Mouse (Mus musculus): Measurements from ENCODE around the gene Edrf1. TPM values are rescaled to one million over a fixed set of nuclear protein-coding genes. Genes with fewer than 3 reads are reported as not detected.
"Not testable (repeated sequence)": the region's sequence is repeated elsewhere in the genome, so short reads cannot be mapped to it uniquely, and the experiment has no call there.

The Edrf1 gene
- polyA plus RNA-seq, 1 experiment from 2014 or later = 29.7 TPM

- no peak overlapping the region for H3K4me3 ChIP-seq
- H3K27ac ChIP-seq (replicated peaks) = 0 out of 2 replicates have a peak overlapping the region, but pooled peaks have one; percentile 20
- H3K36me3 ChIP-seq (replicated peaks) = peaks cover 52% of the 10 kb centered on the region
- H3K27me3 ChIP-seq (replicated peaks; ENCODE audit: low read depth, poor library complexity, severe bottlenecking) = no peaks in the 10 kb centered on the region
- peak; percentile 34 for DNase-seq (ENCODE audit: low spot score)
- 72% methylated on average over 9 of the region's 9 CpGs for WGBS
- H3K4me1 ChIP-seq = 0 out of 2 replicates have a peak, but pooled peaks cover 4% of the 10 kb centered on the region
- H3K9me3 ChIP-seq = no peaks in the 10 kb centered on the region
Observed at GRCm38 (mm10) chr7:133676002-133676401, 38.7 kb downstream of the Edrf1 start.

- peaks cover 25% of the 10 kb centered on the region for H3K36me3 ChIP-seq (replicated peaks)
- no peaks in the 10 kb centered on the region for H3K9me3 ChIP-seq
- no peak for DNase-seq (ENCODE audit: low spot score)
- H3K27me3 ChIP-seq (replicated peaks; ENCODE audit: low read depth, poor library complexity, severe bottlenecking) = no peaks in the 10 kb centered on the region
- 0 out of 2 replicates have a peak, but pooled peaks cover 4% of the 10 kb centered on the region for H3K4me1 ChIP-seq
- H3K27ac ChIP-seq (replicated peaks) = no peak overlapping the region
- no peak overlapping the region for H3K4me3 ChIP-seq
- 84% methylated on average over 8 of the region's 8 CpGs for WGBS
Observed at GRCm38 (mm10) chr7:133678716-133679115, 41.4 kb downstream of the Edrf1 start.

GRCm38 (mm10) chr7:133679439-133679838, 42.1 kb downstream of the Edrf1 start:
- H3K4me1 ChIP-seq = 0 out of 2 replicates have a peak, but pooled peaks cover 4% of the 10 kb centered on the region
- peaks cover 21% of the 10 kb centered on the region for H3K36me3 ChIP-seq (replicated peaks)
- DNase-seq (ENCODE audit: low spot score) = no peak
- no peaks in the 10 kb centered on the region for H3K9me3 ChIP-seq
- no peaks in the 10 kb centered on the region for H3K27me3 ChIP-seq (replicated peaks; ENCODE audit: low read depth, poor library complexity, severe bottlenecking)
- no peak overlapping the region for H3K4me3 ChIP-seq
- H3K27ac ChIP-seq (replicated peaks) = no peak overlapping the region
- 76% methylated on average over 4 of the region's 4 CpGs for WGBS

- 0 out of 2 replicates have a peak, but pooled peaks cover 4% of the 10 kb centered on the region for H3K4me1 ChIP-seq
- no peaks in the 10 kb centered on the region for H3K9me3 ChIP-seq
- no peak within 1 kb of the TSS for H3K4me3 ChIP-seq
- peaks cover 21% of the 10 kb centered on the region for H3K36me3 ChIP-seq (replicated peaks)
- no peak for DNase-seq (ENCODE audit: low spot score)
- no peaks in the 10 kb centered on the region for H3K27me3 ChIP-seq (replicated peaks; ENCODE audit: low read depth, poor library complexity, severe bottlenecking)
- no peak within 1 kb of the TSS for H3K27ac ChIP-seq (replicated peaks)
- WGBS = 83% methylated on average over 3 of the region's 3 CpGs
Observed at GRCm38 (mm10) chr7:133679961-133680360, 42.6 kb downstream of the Edrf1 start, which contains the start of gene Mmp21. TSS of gene Mmp21 (minus strand) at chr7:133680061.

- H3K4me3 ChIP-seq = no peak overlapping the region
- no peak overlapping the region for H3K27ac ChIP-seq (replicated peaks)
- H3K36me3 ChIP-seq (replicated peaks) = peaks cover 31% of the 10 kb centered on the region
- H3K4me1 ChIP-seq = 0 out of 2 replicates have a peak, but pooled peaks cover 2% of the 10 kb centered on the region
- WGBS = 86% methylated on average over 5 of the region's 5 CpGs
- no peaks in the 10 kb centered on the region for H3K27me3 ChIP-seq (replicated peaks; ENCODE audit: low read depth, poor library complexity, severe bottlenecking)
- peaks cover 15% of the 10 kb centered on the region for H3K9me3 ChIP-seq
- no peak for DNase-seq (ENCODE audit: low spot score)
Observed at GRCm38 (mm10) chr7:133683626-133684025, 46.3 kb downstream of the Edrf1 start.

- no peaks in the 10 kb centered on the region for H3K4me1 ChIP-seq
- no peak overlapping the region for H3K4me3 ChIP-seq
- no peak for DNase-seq (ENCODE audit: low spot score)
- peaks cover 36% of the 10 kb centered on the region for H3K36me3 ChIP-seq (replicated peaks)
- no peak overlapping the region for H3K27ac ChIP-seq (replicated peaks)
- peaks cover 20% of the 10 kb centered on the region for H3K9me3 ChIP-seq
- 85% methylated on average over 5 of the region's 5 CpGs for WGBS
- H3K27me3 ChIP-seq (replicated peaks; ENCODE audit: low read depth, poor library complexity, severe bottlenecking) = no peaks in the 10 kb centered on the region
Observed at GRCm38 (mm10) chr7:133684110-133684509, 46.8 kb downstream of the Edrf1 start.

- Histone ChIP-seq H3K9me3 (peaks cover 21% of the 10 kb centered on the region), H3K4me3 (no peak overlapping the region), H3K36me3 (replicated peaks) (peaks cover 42% of the 10 kb centered on the region), H3K4me1 (no peaks in the 10 kb centered on the region), H3K27me3 (replicated peaks; ENCODE audit: low read depth, poor library complexity, severe bottlenecking) (no peaks in the 10 kb centered on the region), H3K27ac (replicated peaks) (no peak overlapping the region)
- DNase-seq (ENCODE audit: low spot score) = no peak
- WGBS = 95% methylated on average over 6 of the region's 6 CpGs
Observed at GRCm38 (mm10) chr7:133684701-133685100, 47.4 kb downstream of the Edrf1 start.

- H3K27me3 ChIP-seq (replicated peaks; ENCODE audit: low read depth, poor library complexity, severe bottlenecking); DNase-seq (ENCODE audit: low spot score); H3K4me3 ChIP-seq; H3K4me1 ChIP-seq; H3K27ac ChIP-seq (replicated peaks): not testable (repeated sequence)
- peaks cover 21% of the 10 kb centered on the region for H3K9me3 ChIP-seq
- peaks cover 52% of the 10 kb centered on the region for H3K36me3 ChIP-seq (replicated peaks)
Observed at GRCm38 (mm10) chr7:133685644-133686043, 48.3 kb downstream of the Edrf1 start.

- Histone ChIP-seq H3K4me3 (no peak overlapping the region), H3K9me3 (no peaks in the 10 kb centered on the region), H3K27me3 (replicated peaks; ENCODE audit: low read depth, poor library complexity, severe bottlenecking) (no peaks in the 10 kb centered on the region), H3K36me3 (replicated peaks) (peaks cover 16% of the 10 kb centered on the region), H3K27ac (replicated peaks) (no peak overlapping the region; the same call in 1 of the 2 replicates), H3K4me1 (no peaks in the 10 kb centered on the region)
- WGBS = 88% methylated on average over 12 of the region's 12 CpGs
- no peak for DNase-seq (ENCODE audit: low spot score)
Observed at GRCm38 (mm10) chr7:133698021-133698709, 60.8 kb downstream of the Edrf1 start.

- WGBS = 88% methylated on average over 4 of the region's 4 CpGs
- 0 out of 2 replicates have a peak overlapping the region, but pooled peaks have one; percentile 19 for H3K27ac ChIP-seq (replicated peaks)
Observed at GRCm38 (mm10) chr7:133699885-133700284, 62.5 kb downstream of the Edrf1 start.

GRCm38 (mm10) chr7:133701366-133701765, 64.0 kb downstream of the Edrf1 start:
- no peak for DNase-seq (ENCODE audit: low spot score)
- WGBS = 90% methylated on average over 7 of the region's 7 CpGs

More at GRCm38 (mm10) chr7:133699885-133700284, 62.5 kb downstream of the Edrf1 start:
- no peaks in the 10 kb centered on the region for H3K9me3 ChIP-seq
- no peak overlapping the region for H3K4me3 ChIP-seq
- DNase-seq (ENCODE audit: low spot score) = no peak
- H3K4me1 ChIP-seq = no peaks in the 10 kb centered on the region
- no peaks in the 10 kb centered on the region for H3K27me3 ChIP-seq (replicated peaks; ENCODE audit: low read depth, poor library complexity, severe bottlenecking)
- peaks cover 15% of the 10 kb centered on the region for H3K36me3 ChIP-seq (replicated peaks)

GRCm38 (mm10) chr7:133702333-133702732, 65.0 kb downstream of the Edrf1 start:
- WGBS = 93% methylated on average over 10 of the region's 10 CpGs
- DNase-seq (ENCODE audit: low spot score) = no peak
- Histone ChIP-seq H3K27me3 (replicated peaks; ENCODE audit: low read depth, poor library complexity, severe bottlenecking) (no peaks in the 10 kb centered on the region), H3K4me3 (no peak overlapping the region), H3K36me3 (replicated peaks) (peaks cover 9% of the 10 kb centered on the region), H3K27ac (replicated peaks) (no peak overlapping the region), H3K4me1 (no peaks in the 10 kb centered on the region), H3K9me3 (no peaks in the 10 kb centered on the region)

More at GRCm38 (mm10) chr7:133701366-133701765, 64.0 kb downstream of the Edrf1 start:
- no peaks in the 10 kb centered on the region for H3K4me1 ChIP-seq
- H3K36me3 ChIP-seq (replicated peaks) = peaks cover 11% of the 10 kb centered on the region
- H3K27ac ChIP-seq (replicated peaks) = peak overlapping the region; percentile 51; the same call in 1 of the 2 replicates
- no peaks in the 10 kb centered on the region for H3K9me3 ChIP-seq
- no peaks in the 10 kb centered on the region for H3K27me3 ChIP-seq (replicated peaks; ENCODE audit: low read depth, poor library complexity, severe bottlenecking)
- peak overlapping the region; percentile 18; the same call in 1 of the 2 replicates for H3K4me3 ChIP-seq

GRCm38 (mm10) chr7:133703906-133704305, 66.6 kb downstream of the Edrf1 start:
- H3K27me3 ChIP-seq (replicated peaks; ENCODE audit: low read depth, poor library complexity, severe bottlenecking) = no peaks in the 10 kb centered on the region
- H3K27ac ChIP-seq (replicated peaks) = no peak overlapping the region
- DNase-seq (ENCODE audit: low spot score) = no peak
- 0 out of 2 replicates have a peak, but pooled peaks cover 2% of the 10 kb centered on the region for H3K9me3 ChIP-seq
- H3K4me3 ChIP-seq = no peak overlapping the region
- H3K36me3 ChIP-seq (replicated peaks) = peaks cover 13% of the 10 kb centered on the region
- 91% methylated on average over 7 of the region's 7 CpGs for WGBS
- peaks cover 5% of the 10 kb centered on the region; the same call in 1 of the 2 replicates for H3K4me1 ChIP-seq

All from embryonic facial prominence, embryonic 10.5 days (tissue).